Mouse (Mus musculus) hindbrain, postnatal 0 days (tissue): ENCODE data around the gene Ttc39b. TPM values are rescaled to one million over a fixed set of nuclear protein-coding genes. Genes with fewer than 3 reads are reported as not detected.

Experiments
- ATAC-seq: fragments of 200-750 bp; cut with Nextera tagmentation; 2 replicates; pipeline ENCODE4 v1.8.0; 2017; ENCODE audit warnings: mild to moderate bottlenecking, moderate TSS enrichment, moderate library complexity
- DNase-seq: peaks from one replicate; pipeline ENCODE4 v3.0.0-alpha.2; 2015; ENCODE audit warnings: low spot score
- H3K27ac ChIP-seq: fragments of 300-500 bp; sonication (generic); 2 replicates; pipeline ENCODE4 v1.5.1; 2014; ENCODE audit warnings: mild to moderate bottlenecking
- H3K27me3 ChIP-seq: fragments of 300-500 bp; sonication (generic); 2 replicates; pipeline ENCODE4 v1.6.1; 2014; ENCODE audit warnings: low read length, mixed read lengths; ENCODE audit not compliant: insufficient read depth
- H3K36me3 ChIP-seq: fragments of 300-500 bp; sonication (generic); 2 replicates; pipeline ENCODE4 v1.6.1; 2014; ENCODE audit warnings: low read length, mixed read lengths; ENCODE audit not compliant: insufficient read depth
- H3K4me1 ChIP-seq: fragments of 300-500 bp; sonication (generic); 2 replicates; pipeline ENCODE4 v1.6.1; 2014; ENCODE audit warnings: antibody characterized with exemption, low read length, mixed read lengths; ENCODE audit not compliant: insufficient read depth
- H3K4me2 ChIP-seq: fragments of 300-500 bp; sonication (generic); 2 replicates; pipeline ENCODE4 v1.6.1; 2014; ENCODE audit warnings: low read depth, mild to moderate bottlenecking, low read length, moderate library complexity, mixed read lengths
- H3K4me3 ChIP-seq: fragments of 300-500 bp; sonication (generic); 2 replicates; pipeline ENCODE4 v1.5.1; 2014; ENCODE audit warnings: low read length
- H3K9ac ChIP-seq: fragments of 300-500 bp; sonication (generic); replicated peaks from 2 replicates; pipeline ENCODE4 v1.6.1; 2014; ENCODE audit warnings: mild to moderate bottlenecking, low read length, moderate library complexity, mixed read lengths
- H3K9me3 ChIP-seq: fragments of 300-500 bp; sonication (generic); 2 replicates; pipeline ENCODE4 v1.6.1; 2016; ENCODE audit warnings: low read length, mixed read lengths
- CTCF ChIP-seq: IDR thresholded peaks from 2 replicates; pipeline ENCODE4 v1.5.1; 2016; ENCODE audit warnings: antibody characterized with exemption, control low read depth, low read depth
- WGBS: fragments of 180-500 bp; shearing (Covaris S2); extraction: QIAGEN DNeasy Blood & Tissue Kit; methylation state at CpG from one replicate; pipeline ENCODE4 v1.1.7; 2014; 5-methylcytosine and 5-hydroxymethylcytosine counted together
- polyA plus RNA-seq: library from polyadenylated mRNA; unstranded; fragments of >200 nt; fragmentation: Nextera tagmentation; extraction: Ambion mirVana; gene quantifications from 2 replicates; pipeline ENCODE4 v1.2.1, GENCODE M21; 2015
- total RNA-seq: library from RNA; depleted of rRNA; stranded (reverse); fragments of >200 nt; gene quantifications from 2 replicates; pipeline ENCODE4 v1.2.3, GENCODE M21; 2014

Gene Ttc39b
- total and polyA plus RNA-seq, 2 experiments from 2014 or later, result 8.6 to 16.0 TPM

- H3K27me3 ChIP-seq, result no peaks in the 10 kb centered on the region
- H3K9me3 ChIP-seq, result no peaks in the 10 kb centered on the region
- H3K4me3 ChIP-seq, result no peak overlapping the region
- H3K4me1 ChIP-seq, result no peaks in the 10 kb centered on the region
- TF ChIP-seq CTCF, result no peak
- H3K9ac ChIP-seq, result no peak overlapping the region
- ATAC-seq (no peak), DNase-seq (no peak)
- 58% methylated on average over 4 of the region's 4 CpGs for WGBS
- H3K4me2 ChIP-seq, result no peak overlapping the region
- H3K27ac ChIP-seq, result no peak overlapping the region
- no peaks in the 10 kb centered on the region for H3K36me3 ChIP-seq
Observed at GRCm38 (mm10) chr4:83329615-83330014, 5.6 kb upstream of the Ttc39b start.

GRCm38 (mm10) chr4:83328026-83328945, 4.2 kb upstream of the Ttc39b start:
- no peaks in the 10 kb centered on the region for H3K9me3 ChIP-seq
- no peak for ATAC-seq
- H3K36me3 ChIP-seq, result no peaks in the 10 kb centered on the region
- H3K27me3 ChIP-seq, result no peaks in the 10 kb centered on the region
- no peak overlapping the region for H3K27ac ChIP-seq
- no peak for TF ChIP-seq CTCF
- no peak overlapping the region for H3K4me3 ChIP-seq
- H3K4me2 ChIP-seq, result no peak overlapping the region
- WGBS, result 48% methylated on average over 9 of the region's 9 CpGs
- H3K9ac ChIP-seq, result no peak overlapping the region
- no peaks in the 10 kb centered on the region for H3K4me1 ChIP-seq
- DNase-seq, result no peak

GRCm38 (mm10) chr4:83327526-83327925, 3.5 kb upstream of the Ttc39b start:
- H3K27me3 ChIP-seq, result no peaks in the 10 kb centered on the region
- ATAC-seq, result no peak
- H3K4me3 ChIP-seq, result no peak overlapping the region
- no peak for TF ChIP-seq CTCF
- no peaks in the 10 kb centered on the region for H3K36me3 ChIP-seq
- H3K4me1 ChIP-seq, result peaks cover 3% of the 10 kb centered on the region; the same call in 1 of the 2 replicates
- WGBS, result 77% methylated on average over 4 of the region's 4 CpGs
- no peak overlapping the region for H3K9ac ChIP-seq
- no peaks in the 10 kb centered on the region for H3K9me3 ChIP-seq
- no peak for DNase-seq
- no peak overlapping the region for H3K4me2 ChIP-seq
- H3K27ac ChIP-seq, result no peak overlapping the region

- no peak for TF ChIP-seq CTCF
- WGBS, result 60% methylated on average over 5 of the region's 5 CpGs
- Histone ChIP-seq H3K9ac (no peak overlapping the region), H3K27ac (no peak overlapping the region), H3K36me3 (no peaks in the 10 kb centered on the region), H3K9me3 (no peaks in the 10 kb centered on the region), H3K4me2 (no peak overlapping the region), H3K4me1 (peaks cover 3% of the 10 kb centered on the region; the same call in 1 of the 2 replicates), H3K27me3 (no peaks in the 10 kb centered on the region), H3K4me3 (no peak overlapping the region)
- ATAC-seq, result no peak
- DNase-seq, result no peak
Observed at GRCm38 (mm10) chr4:83325366-83325765, 1.3 kb upstream of the Ttc39b start.

GRCm38 (mm10) chr4:83323201-83323903, 703 bp downstream of the Ttc39b start:
- H3K27ac ChIP-seq, result peak overlapping the region; percentile 75
- 2% methylated on average over 48 of the region's 48 CpGs for WGBS

GRCm38 (mm10) chr4:83319736-83320135, 4.3 kb downstream of the Ttc39b start:
- 95% methylated on average over 4 of the region's 4 CpGs for WGBS
- no peak for ATAC-seq
- no peak overlapping the region for H3K9ac ChIP-seq
- H3K27me3 ChIP-seq, result no peaks in the 10 kb centered on the region
- no peak overlapping the region for H3K27ac ChIP-seq
- TF ChIP-seq CTCF, result no peak
- no peak overlapping the region for H3K4me3 ChIP-seq
- peaks cover 11% of the 10 kb centered on the region; the same call in 1 of the 2 replicates for H3K4me1 ChIP-seq
- H3K9me3 ChIP-seq, result no peaks in the 10 kb centered on the region
- H3K4me2 ChIP-seq, result no peak overlapping the region
- no peak for DNase-seq
- H3K36me3 ChIP-seq, result no peaks in the 10 kb centered on the region

More at GRCm38 (mm10) chr4:83323201-83323903, 703 bp downstream of the Ttc39b start:
- Histone ChIP-seq H3K4me3 (peak overlapping the region; percentile 71), H3K4me2 (peak overlapping the region; percentile 100), H3K9me3 (no peaks in the 10 kb centered on the region), H3K4me1 (peaks cover 3% of the 10 kb centered on the region; the same call in 1 of the 2 replicates), H3K9ac (peak overlapping the region; percentile 60), H3K36me3 (no peaks in the 10 kb centered on the region), H3K27me3 (no peaks in the 10 kb centered on the region)
- TF ChIP-seq CTCF, result peak; percentile 32; the same call in 1 of the 2 replicates
- peak; percentile 79 for DNase-seq
- ATAC-seq, result peak; percentile 64
